In the genomic region with DNA sequence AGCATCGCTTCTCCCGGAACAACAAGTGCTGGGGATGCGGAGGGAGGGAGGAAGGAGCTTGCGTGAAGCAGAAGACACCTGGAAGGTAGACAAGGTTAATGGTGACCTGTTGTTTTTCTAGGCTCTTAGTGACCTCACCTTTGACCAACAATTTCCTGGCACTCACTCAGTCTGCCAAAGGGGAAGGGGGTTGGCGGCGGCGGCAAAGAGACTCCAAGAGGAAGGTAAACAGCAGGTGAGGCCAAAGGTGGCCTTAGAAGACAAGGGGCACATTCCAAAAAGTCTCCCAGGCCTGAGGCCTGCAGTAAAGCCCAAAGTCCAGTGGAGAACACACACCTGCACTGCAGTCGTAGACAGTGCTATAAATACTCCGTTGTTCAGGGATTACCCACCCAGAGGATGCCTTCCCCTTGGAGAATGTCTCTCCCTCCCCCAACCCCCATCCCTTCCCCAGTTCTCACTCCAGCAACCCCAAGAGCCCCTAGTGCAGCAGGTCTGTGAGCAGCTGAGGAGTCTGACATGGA, we compare ENCODE assay signal across 22 mouse cellular contexts. TPM values are rescaled to one million over a fixed set of nuclear protein-coding genes. Genes with fewer than 3 reads are reported as not detected.
DNase-seq lines count a peak whose midpoint lies in the region; ATAC-seq and TF ChIP-seq lines count a peak whose summit lies in the region.
"Had no signal": no experiment of that assay in that cellular context is flagged by ENCODE, and none has a peak within 500 bp of the region (broad histone marks: within the 10 kb centered on the region; RNA-seq: fewer than 3 reads in every experiment).

No protein-coding gene starts in this region.

- no peak overlapping the region for H3K27ac ChIP-seq in kidney, postnatal 0 days
- H3K27ac ChIP-seq in forebrain, embryonic 11.5 days (ENCODE audit: low read depth, low read length), result no peak overlapping the region
- H3K27ac ChIP-seq: hindbrain, embryonic 12.5 days; limb, embryonic 13.5 days; midbrain, embryonic 15.5 days; stomach, embryonic 15.5 days had no signal

- WGBS in lung, adult 2 months, result 74% methylated on average over 9 of the region's 9 CpGs
- 67% methylated on average over 9 of the region's 9 CpGs for WGBS in kidney, postnatal 0 days
- WGBS in forebrain, embryonic 11.5 days, result 88% methylated on average over 9 of the region's 9 CpGs

- no peaks in the 10 kb centered on the region for H3K27me3 ChIP-seq in kidney, postnatal 0 days (ENCODE audit: insufficient read depth, low read length)
- H3K27me3 ChIP-seq in forebrain, embryonic 11.5 days (ENCODE audit: control insufficient read depth, insufficient read depth, low read length), result no peaks in the 10 kb centered on the region
- H3K27me3 ChIP-seq: hindbrain, embryonic 12.5 days; limb, embryonic 13.5 days; midbrain, embryonic 15.5 days; Patski; stomach, embryonic 15.5 days had no signal

- H3K4me1 ChIP-seq in lung, adult 2 months (ENCODE audit: control insufficient read depth, insufficient read depth, low read length), result peaks cover 4% of the 10 kb centered on the region
- 0 out of 2 replicates have a peak, but pooled peaks cover 6% of the 10 kb centered on the region for H3K4me1 ChIP-seq in kidney, postnatal 0 days (replicated peaks; ENCODE audit: insufficient read depth, low read length)
- H3K4me1 ChIP-seq in forebrain, embryonic 11.5 days (replicated peaks; ENCODE audit: control insufficient read depth, insufficient read depth, low read length), result no peaks in the 10 kb centered on the region
- H3K4me1 ChIP-seq: hindbrain, embryonic 12.5 days; limb, embryonic 13.5 days; midbrain, embryonic 15.5 days had no signal

- no peak overlapping the region for H3K9ac ChIP-seq in kidney, postnatal 0 days (ENCODE audit: low read depth, low read length)
- H3K9ac ChIP-seq in forebrain, embryonic 11.5 days (ENCODE audit: low read length), result no peak overlapping the region
- H3K9ac ChIP-seq: hindbrain, embryonic 12.5 days; limb, embryonic 13.5 days; midbrain, embryonic 15.5 days; stomach, embryonic 15.5 days had no signal

- H3K4me3 ChIP-seq in lung, adult 2 months (replicated peaks; ENCODE audit: extremely low read depth, low read depth, low read length), result no peak overlapping the region
- no peak overlapping the region for H3K4me3 ChIP-seq in kidney, postnatal 0 days (replicated peaks; ENCODE audit: low read depth, low read length)
- no peak overlapping the region for H3K4me3 ChIP-seq in forebrain, embryonic 11.5 days (ENCODE audit: low read depth, low read length)
- H3K4me3 ChIP-seq: hindbrain, embryonic 12.5 days; limb, embryonic 13.5 days; midbrain, embryonic 15.5 days; myocyte; stomach, embryonic 15.5 days had no signal

- peak; percentile 86 for DNase-seq in kidney, adult 11 months
- no peak for DNase-seq in kidney, postnatal 4 days
- DNase-seq in lung, adult 18-20 months, result peak; percentile 61 to 71
- DNase-seq in lung, adult 2 months, result no peak
- DNase-seq in kidney, postnatal 0 days (ENCODE audit: low spot score), result no peak
- DNase-seq in lung, postnatal 36 days, result peak; percentile 51
- no peak for DNase-seq in adrenal gland, postnatal 14 days
- no peak for DNase-seq in forebrain, embryonic 11.5 days (ENCODE audit: low spot score)
- DNase-seq: adrenal gland, postnatal 36 days; cerebellum, adult 11-12 months; cerebellum, postnatal 14 days; embryo, embryonic 11 days; layer of hippocampus, adult 9-11 months had no signal

- no peak for TF ChIP-seq POLR2A in lung, adult 2 months (IDR thresholded peaks at IDR 0.05; ENCODE audit: borderline replicate concordance, extremely low read depth, low read depth, low read length)

- ATAC-seq in kidney, postnatal 0 days (replicated peaks; ENCODE audit: low FRiP score, low read depth), result peak; percentile 40; the same call in 1 of the 2 replicates
- no peak for ATAC-seq in forebrain, embryonic 11.5 days (replicated peaks; ENCODE audit: low FRiP score)
- ATAC-seq: activated CD4-positive, CD25-positive, alpha-beta regulatory T cell, adult 4 months; CD4-positive, CD25-positive, alpha-beta regulatory T cell, adult 4 months; inflammation-experienced regulatory T-cells, adult 6 months; midbrain, embryonic 15.5 days; Patski had no signal

- TF ChIP-seq CTCF in lung, adult 2 months (IDR thresholded peaks at IDR 0.05; ENCODE audit: insufficient read depth, low read length), result no peak
- TF ChIP-seq CTCF in kidney, postnatal 0 days (IDR thresholded peaks at IDR 0.05; ENCODE audit: low read depth), result no peak

- no peak overlapping the region for H3K4me2 ChIP-seq in kidney, postnatal 0 days (ENCODE audit: low read length)
- no peak overlapping the region for H3K4me2 ChIP-seq in forebrain, embryonic 11.5 days (ENCODE audit: low read depth, low read length, severe bottlenecking)
- H3K4me2 ChIP-seq: hindbrain, embryonic 12.5 days; limb, embryonic 13.5 days; midbrain, embryonic 15.5 days; stomach, embryonic 15.5 days had no signal

- H3K36me3 ChIP-seq in kidney, postnatal 0 days (ENCODE audit: insufficient read depth, low read length), result no peaks in the 10 kb centered on the region
- H3K36me3 ChIP-seq in forebrain, embryonic 11.5 days (ENCODE audit: control insufficient read depth, insufficient read depth, low read length), result no peaks in the 10 kb centered on the region
- H3K36me3 ChIP-seq: hindbrain, embryonic 12.5 days; limb, embryonic 13.5 days; midbrain, embryonic 15.5 days; stomach, embryonic 15.5 days had no signal

- no peaks in the 10 kb centered on the region for H3K9me3 ChIP-seq in kidney, postnatal 0 days (replicated peaks; ENCODE audit: low read length)
- H3K9me3 ChIP-seq in forebrain, embryonic 11.5 days (ENCODE audit: control insufficient read depth, low read length), result no peaks in the 10 kb centered on the region
- H3K9me3 ChIP-seq: hindbrain, embryonic 12.5 days; limb, embryonic 13.5 days; midbrain, embryonic 15.5 days; stomach, embryonic 15.5 days had no signal

RNA-seq across cellular contexts. Expression of gene Vegfa, which starts 35.2 kb away (rescaled TPM):
- 1,228 and 1,453 TPM in 2 replicates for polyA plus RNA-seq in lung, adult 2 months (2012; rRNA removed)
- polyA plus RNA-seq in kidney, postnatal 0 days (2015; fragmentation: Nextera tagmentation; extraction: Ambion mirVana), result 6.3 TPM in 2 replicates
- total RNA-seq in adrenal gland, postnatal 14 days (2021), result 422 and 438 TPM in 2 replicates
- polyA plus RNA-seq in forebrain, embryonic 11.5 days (2014; fragmentation: Nextera tagmentation; extraction: Ambion mirVana), result 2.9 and 3.3 TPM in 2 replicates
- polyA plus RNA-seq: activated CD4-positive, CD25-positive, alpha-beta regulatory T cell, adult 4 months; CD4-positive, CD25-positive, alpha-beta regulatory T cell, adult 4 months; inflammation-experienced regulatory T-cells, adult 6 months had no signal

Comparison
In these comparisons a context has a peak if more than half of its experiments do, and no peak if none do; other contexts are left out.
1. DNase-seq: peak in kidney, adult 11 months (single experiment), lung, adult 18-20 months (2 of 2) and lung, postnatal 36 days (single experiment); none in kidney, postnatal 4 days (0 of 2), lung, adult 2 months (single experiment), kidney, postnatal 0 days (single experiment), adrenal gland, postnatal 14 days (single experiment) and forebrain, embryonic 11.5 days (single experiment).
2. RNA of gene Vegfa, which starts 35.2 kb away (polyA plus RNA-seq): 1,228 to 1,453 TPM in lung, adult 2 months; 6.3 TPM in kidney, postnatal 0 days and 2.9 to 3.3 TPM in forebrain, embryonic 11.5 days; every median in the first group is over 100 times any median in the second.